Mouse (Mus musculus): ENCODE measurements around the gene Ormdl2. TPM values are rescaled to one million over a fixed set of nuclear protein-coding genes. Genes with fewer than 3 reads are reported as not detected.

Gene Ormdl2
- polyA plus RNA-seq, 1 experiment: 144 TPM

Other genes starting within 250 kb of the Ormdl2 start
- 76.7 and 120 TPM in 2 replicates for gene Erbb3, start 232.0 kb downstream of the Ormdl2 start, polyA plus RNA-seq (2012; rRNA removed)
- 1,017 and 1,368 TPM in 2 replicates for gene Rps26, start 194.9 kb downstream of the Ormdl2 start, polyA plus RNA-seq (2012; rRNA removed)
- 0.69 and 1.1 TPM in 2 replicates for gene Ikzf4, start 175.7 kb downstream of the Ormdl2 start, polyA plus RNA-seq (2012; rRNA removed)
- 48.9 and 241 TPM in 2 replicates for gene Suox, start 147.6 kb downstream of the Ormdl2 start, polyA plus RNA-seq (2012; rRNA removed)
- gene Rab5b, start 125.4 kb downstream of the Ormdl2 start, polyA plus RNA-seq (2012; rRNA removed): 45.2 and 53.9 TPM in 2 replicates
- gene Pmel, start 117.5 kb downstream of the Ormdl2 start, polyA plus RNA-seq (2012; rRNA removed): 2.6 and 2.8 TPM in 2 replicates
- 25.9 and 27.0 TPM in 2 replicates for gene Cdk2, start 116.6 kb downstream of the Ormdl2 start, polyA plus RNA-seq (2012; rRNA removed)
- gene Dgka, start 76.8 kb downstream of the Ormdl2 start, polyA plus RNA-seq (2012; rRNA removed): 88.1 and 115 TPM in 2 replicates
- gene Pym1, start 73.8 kb downstream of the Ormdl2 start, polyA plus RNA-seq (2012; rRNA removed): 26.2 and 26.5 TPM in 2 replicates
- 2.9 and 3.1 TPM in 2 replicates for gene Mmp19, start 30.7 kb downstream of the Ormdl2 start, polyA plus RNA-seq (2012; rRNA removed)
- 17.7 and 18.7 TPM in 2 replicates for gene Dnajc14, start 17.6 kb downstream of the Ormdl2 start, polyA plus RNA-seq (2012; rRNA removed)
- gene Tmem198b, start 17.3 kb downstream of the Ormdl2 start, polyA plus RNA-seq (2012; rRNA removed): 8.6 and 9.2 TPM in 2 replicates
- 6.2 and 6.4 TPM in 2 replicates for gene Sarnp, start 4.3 kb downstream of the Ormdl2 start, polyA plus RNA-seq (2012; rRNA removed)
- 0.98 and 1.2 TPM in 2 replicates for gene Gdf11, start 70.1 kb upstream of the Ormdl2 start, polyA plus RNA-seq (2012; rRNA removed)
- gene Cd63, start 79.3 kb upstream of the Ormdl2 start, polyA plus RNA-seq (2012; rRNA removed): 130 and 137 TPM in 2 replicates
- 19.0 and 19.3 TPM in 2 replicates for gene Rdh5, start 101.2 kb upstream of the Ormdl2 start, polyA plus RNA-seq (2012; rRNA removed)
- 126 and 147 TPM in 2 replicates for gene Bloc1s1, start 102.4 kb upstream of the Ormdl2 start, polyA plus RNA-seq (2012; rRNA removed)
- gene Itga7, start 112.2 kb upstream of the Ormdl2 start, polyA plus RNA-seq (2012; rRNA removed): 12.6 and 12.9 TPM in 2 replicates
- 34.5 and 82.9 TPM in 2 replicates for gene Mettl7b, start 139.3 kb upstream of the Ormdl2 start, polyA plus RNA-seq (2012; rRNA removed)
- not detected in 2 replicates for gene Olfr9, start 167.8 kb upstream of the Ormdl2 start, polyA plus RNA-seq (2012; rRNA removed)
- not detected in 2 replicates for gene Olfr763, start 189.1 kb upstream of the Ormdl2 start, polyA plus RNA-seq (2012; rRNA removed)
- not detected in 2 replicates for gene Olfr764-ps1, start 218.3 kb upstream of the Ormdl2 start, polyA plus RNA-seq (2012; rRNA removed)
- gene Olfr765, start 228.4 kb upstream of the Ormdl2 start, polyA plus RNA-seq (2012; rRNA removed): not detected in 2 replicates
- gene Olfr766-ps1, start 247.3 kb upstream of the Ormdl2 start, polyA plus RNA-seq (2012; rRNA removed): not detected in 2 replicates